Mouse (Mus musculus) kidney, postnatal 14 days (tissue): ENCODE results near the gene Exd2.
"Not testable (repeated sequence)": the region's sequence is repeated elsewhere in the genome, so short reads cannot be mapped to it uniquely, and the experiment has no call there.

ENCODE experiments used
- DNase-seq: peaks from one replicate; pipeline ENCODE4 v3.0.0; 2022; ENCODE audit warnings: mixed read lengths

The Exd2 gene

GRCm38 (mm10) chr12:80462942-80463651 lies at the start of gene Exd2:
TSS of gene Exd2 (plus strand) at chr12:80463095.
- DNase-seq, result peak; percentile 93

GRCm38 (mm10) chr12:80415100-80415499 lies 47.8 kb upstream of the Exd2 start:
- no peak for DNase-seq

DNA sequence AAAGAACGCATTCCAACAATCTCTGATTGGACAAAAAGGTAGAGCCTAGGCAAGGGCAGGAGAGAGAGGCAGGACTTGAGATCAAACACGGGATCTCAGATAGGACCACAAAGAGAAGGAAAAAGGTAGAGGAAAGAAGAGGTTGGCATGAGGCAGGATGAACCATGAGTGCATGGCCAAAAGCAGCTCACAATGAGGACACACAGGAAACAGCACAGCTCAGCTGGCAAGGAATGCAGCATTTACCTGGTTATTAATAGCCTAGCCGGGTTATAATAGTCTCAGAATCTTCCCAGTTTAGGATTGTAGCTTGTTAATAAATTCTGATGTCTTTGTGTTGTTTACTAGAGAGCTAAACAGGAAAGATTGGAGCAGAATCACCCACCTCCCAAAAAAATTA lies 35.2 kb upstream of the Exd2 start:
- DNase-seq, result no peak

DNA sequence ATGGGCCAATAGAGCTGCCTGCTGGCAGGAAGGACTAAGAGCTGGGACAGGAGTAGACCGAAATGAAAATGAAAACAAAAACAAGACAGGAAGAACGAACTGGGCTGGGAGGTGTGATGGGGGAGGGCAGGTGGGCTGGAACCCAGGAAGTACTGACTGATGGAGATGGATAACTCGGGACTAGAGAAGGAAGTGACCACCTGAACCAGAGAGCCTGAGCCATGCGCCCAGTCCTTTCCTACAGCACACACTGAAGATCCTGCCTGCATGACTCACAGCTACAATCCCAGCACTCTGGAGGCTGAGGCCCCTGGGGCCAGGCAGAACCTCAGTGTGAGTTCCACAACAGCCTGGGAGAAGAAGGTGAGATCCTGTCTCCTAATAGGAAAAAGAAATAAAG lies 29.6 kb upstream of the Exd2 start:
- peak; percentile 21 for DNase-seq

DNA sequence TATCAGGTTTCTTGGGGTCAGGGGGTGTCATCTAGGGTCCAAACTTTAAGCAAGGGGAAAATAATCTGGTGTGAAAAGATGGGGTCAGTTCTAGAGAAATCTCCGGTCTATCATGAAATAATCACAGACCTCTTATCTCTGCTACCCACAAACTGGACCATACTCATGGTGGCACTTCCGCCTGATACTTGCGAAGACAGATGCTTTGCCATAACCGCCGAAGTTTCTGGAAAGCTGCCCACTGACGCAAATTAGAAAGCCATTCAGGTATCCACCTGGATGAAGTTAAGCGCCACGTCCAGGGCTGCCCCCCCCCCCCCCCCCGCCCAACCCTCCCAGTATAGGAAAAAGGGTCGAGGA lies 28.3 kb upstream of the Exd2 start:
- no peak for DNase-seq

GRCm38 (mm10) chr12:80434961-80435691 lies 27.8 kb upstream of the Exd2 start:
- peak; percentile 79 for DNase-seq

DNA sequence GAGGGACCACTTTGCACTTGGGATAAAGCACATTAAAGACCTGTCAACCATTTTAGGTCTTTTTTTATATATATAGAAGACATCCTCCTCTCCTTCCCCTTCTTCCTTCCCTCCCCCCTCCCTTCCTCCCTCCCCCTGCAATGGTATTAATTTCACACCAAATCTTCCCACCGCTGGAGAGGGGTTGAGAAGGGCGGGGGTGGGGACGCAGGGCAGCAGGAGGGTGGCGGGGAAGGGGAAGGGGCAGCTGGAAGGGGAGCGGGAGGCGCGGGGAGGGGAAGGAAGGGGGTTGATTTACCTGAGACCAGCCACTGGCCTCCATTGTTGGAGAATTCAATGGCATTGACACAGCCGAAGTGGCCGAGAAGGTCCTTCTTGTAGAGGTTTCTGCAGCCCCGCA lies 27.0 kb upstream of the Exd2 start:
- DNase-seq, result no peak

GRCm38 (mm10) chr12:80436336-80436976 lies 26.4 kb upstream of the Exd2 start, which contains the start of gene Dcaf5:
TSS of gene Dcaf5 (minus strand) at chr12:80436601.
- DNase-seq, result peak; percentile 87

DNA sequence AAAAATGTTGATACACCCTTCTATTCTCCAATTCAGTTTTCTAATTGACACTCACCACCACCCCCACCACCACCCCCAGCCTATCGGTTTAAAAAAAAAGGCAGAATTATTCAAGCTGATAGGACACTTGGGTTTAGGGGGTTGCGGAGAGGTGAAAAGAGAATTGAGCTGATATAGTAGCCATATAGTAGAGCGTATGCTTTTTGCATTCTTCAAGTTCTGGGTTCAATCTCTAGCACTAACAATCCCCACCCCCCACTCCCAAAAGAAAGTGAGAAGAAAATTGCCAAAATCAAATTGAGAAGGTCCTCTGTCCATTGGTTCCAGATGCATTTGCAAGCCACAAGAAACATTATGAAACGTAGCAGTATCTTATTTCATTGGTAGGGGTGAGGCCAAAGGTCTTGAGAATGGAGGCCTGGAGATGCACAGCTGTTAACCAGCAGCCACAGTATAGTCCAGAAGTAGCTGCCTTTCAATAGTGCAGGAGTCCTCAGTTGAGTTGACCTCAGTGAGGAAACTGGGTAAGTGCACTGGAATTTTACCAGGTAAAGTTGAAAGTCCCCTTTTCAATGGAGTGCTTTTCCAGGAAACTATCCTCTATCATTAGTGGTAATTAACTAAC lies 25.7 kb upstream of the Exd2 start:
- peak; percentile 20 for DNase-seq

DNA sequence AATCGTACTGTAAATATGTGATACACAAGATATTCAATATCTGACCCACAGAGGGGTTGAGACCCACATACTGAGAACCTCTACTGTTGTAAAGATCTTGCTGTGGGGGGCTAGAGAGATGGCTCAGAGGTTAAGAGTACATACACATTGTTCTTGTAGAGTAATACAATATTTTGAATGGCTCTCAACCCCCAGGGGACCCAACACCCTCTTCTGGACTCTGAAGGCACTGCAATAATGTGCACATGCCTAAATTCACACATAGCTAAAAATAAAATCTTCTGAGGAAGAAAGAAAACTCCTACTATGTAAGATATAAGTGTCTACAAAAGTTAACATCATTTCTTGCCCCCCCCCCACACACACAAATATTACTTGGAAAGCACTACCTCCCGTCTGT lies 21.9 kb upstream of the Exd2 start:
- no peak for DNase-seq

- no peak for DNase-seq
These were observed 18.3 kb upstream of the Exd2 start for GRCm38 (mm10) chr12:80444525-80445109.

DNA sequence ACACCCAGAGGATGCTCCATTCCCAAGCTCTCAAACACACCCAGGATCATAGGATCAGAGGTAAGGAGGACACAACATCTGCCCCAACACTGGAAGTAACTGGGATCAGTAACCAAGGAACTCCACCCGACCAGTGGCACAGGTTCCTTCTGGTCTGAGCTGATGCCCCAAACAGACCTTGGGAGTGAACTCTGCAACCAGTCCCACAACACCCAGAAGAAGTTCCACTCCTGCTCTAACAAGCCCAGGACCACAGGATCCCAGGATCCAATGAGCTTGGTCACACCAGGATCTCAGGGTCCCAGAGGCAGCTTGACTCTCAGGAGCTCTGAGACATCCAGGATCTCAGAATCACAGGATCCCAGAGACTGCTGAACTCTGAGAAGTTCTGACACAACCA lies 9.4 kb upstream of the Exd2 start:
- no peak for DNase-seq

DNA sequence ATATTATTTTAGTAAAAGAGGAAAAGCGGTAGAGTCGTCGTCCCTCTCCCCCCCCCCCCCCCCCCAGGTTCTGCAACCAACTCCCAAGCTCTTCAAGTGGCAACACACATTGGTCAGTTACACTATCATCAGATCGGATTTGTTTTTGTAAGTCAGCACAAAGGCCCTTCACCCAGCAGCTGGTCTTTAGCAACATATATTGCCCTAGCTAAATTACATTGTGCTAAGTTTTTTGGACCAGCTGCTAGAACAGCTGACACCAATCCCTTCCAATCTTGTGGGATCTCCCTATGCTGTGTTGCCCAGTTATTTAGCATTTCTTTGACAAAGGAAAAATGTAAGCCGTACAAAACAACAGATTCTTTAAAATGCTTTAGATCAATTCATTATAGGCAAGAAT lies 4.9 kb upstream of the Exd2 start:
- no peak for DNase-seq

- not testable (repeated sequence) for DNase-seq
These were observed 501 bp upstream of the Exd2 start for GRCm38 (mm10) chr12:80462292-80462896.

GRCm38 (mm10) chr12:80463666-80464269 lies 873 bp downstream of the Exd2 start:
- peak; percentile 12 for DNase-seq

DNA sequence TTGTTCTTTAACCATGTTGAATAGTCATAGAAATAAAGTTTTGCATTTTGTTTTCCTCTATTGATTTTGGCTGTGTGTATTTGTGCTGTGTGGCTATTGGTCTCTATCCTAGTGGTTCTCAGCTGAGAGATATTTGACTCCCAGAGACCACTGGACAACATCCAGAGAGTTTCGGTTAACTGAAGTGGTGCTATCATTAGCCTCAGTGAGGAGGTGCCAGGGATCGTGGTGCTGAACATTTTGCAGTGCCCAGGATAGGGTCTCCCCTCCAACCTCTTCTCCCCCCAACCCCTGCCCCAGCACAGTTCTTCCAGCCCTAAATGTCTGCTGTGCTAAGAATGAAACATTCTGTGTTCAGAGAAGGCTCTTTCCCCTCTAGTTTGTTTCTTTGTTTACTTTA lies 7.3 kb downstream of the Exd2 start:
- DNase-seq, result no peak

- no peak for DNase-seq
These were observed 9.0 kb downstream of the Exd2 start for GRCm38 (mm10) chr12:80471926-80472325.

DNA sequence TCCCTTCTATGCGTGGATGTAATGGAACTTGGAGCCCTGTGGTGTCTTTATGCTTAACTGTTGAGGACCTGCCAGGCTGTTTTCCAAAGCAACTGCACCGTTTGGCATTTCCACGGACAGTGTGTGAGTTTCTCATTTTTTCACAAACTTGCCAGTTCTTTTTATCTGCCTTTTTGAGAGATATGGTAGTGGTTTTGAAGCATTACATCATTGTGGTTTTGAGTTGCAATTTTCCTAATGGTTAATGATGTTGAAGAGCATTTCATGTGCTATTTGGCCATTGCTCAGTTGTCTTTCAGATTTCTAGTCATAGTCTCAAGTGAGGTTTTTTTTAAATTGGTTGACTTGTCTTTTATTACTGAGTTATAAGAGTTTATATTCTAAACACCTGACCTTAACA lies 10.8 kb downstream of the Exd2 start:
- no peak for DNase-seq

DNA sequence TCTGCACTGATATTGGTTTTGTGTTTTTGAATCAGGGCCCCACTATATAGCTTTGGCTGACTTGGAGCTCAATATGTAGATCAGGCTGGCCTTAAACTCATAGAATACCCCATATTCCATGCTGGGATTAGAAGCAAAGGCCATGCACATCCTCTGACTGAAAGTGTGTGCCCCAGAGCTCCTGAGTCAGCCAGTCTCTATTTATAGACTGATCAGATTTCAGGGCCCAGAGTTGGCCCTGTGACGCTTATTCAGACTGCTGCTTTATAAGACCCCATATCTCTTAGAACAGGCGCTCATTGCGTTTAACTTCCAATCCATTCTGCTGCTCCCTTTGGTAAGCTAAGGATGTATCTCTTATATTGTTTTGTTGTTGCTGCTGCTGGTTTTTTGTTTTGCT lies 17.1 kb downstream of the Exd2 start:
- DNase-seq, result no peak

DNA sequence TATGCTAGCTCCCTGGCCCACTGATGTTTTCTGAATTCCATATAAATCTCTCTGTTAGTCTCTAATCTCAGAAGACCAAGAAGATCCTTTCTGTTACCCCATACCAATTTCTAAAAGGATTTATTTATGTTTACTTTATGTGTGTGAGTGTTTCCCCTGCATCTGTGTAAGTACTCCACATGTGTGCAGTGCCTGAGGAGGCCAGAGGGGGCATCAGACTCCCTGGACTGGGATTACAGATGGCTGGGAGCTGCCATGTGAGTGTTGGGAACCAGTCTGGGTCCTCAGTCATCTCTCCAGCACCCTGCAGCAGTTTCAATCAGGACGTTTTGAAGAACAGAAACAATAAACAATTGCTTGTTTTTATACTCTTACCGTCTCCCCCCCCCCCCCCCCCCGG lies 20.5 kb downstream of the Exd2 start:
- no peak for DNase-seq

- DNase-seq, result no peak
These were observed 30.4 kb downstream of the Exd2 start for GRCm38 (mm10) chr12:80493311-80493710.

DNA sequence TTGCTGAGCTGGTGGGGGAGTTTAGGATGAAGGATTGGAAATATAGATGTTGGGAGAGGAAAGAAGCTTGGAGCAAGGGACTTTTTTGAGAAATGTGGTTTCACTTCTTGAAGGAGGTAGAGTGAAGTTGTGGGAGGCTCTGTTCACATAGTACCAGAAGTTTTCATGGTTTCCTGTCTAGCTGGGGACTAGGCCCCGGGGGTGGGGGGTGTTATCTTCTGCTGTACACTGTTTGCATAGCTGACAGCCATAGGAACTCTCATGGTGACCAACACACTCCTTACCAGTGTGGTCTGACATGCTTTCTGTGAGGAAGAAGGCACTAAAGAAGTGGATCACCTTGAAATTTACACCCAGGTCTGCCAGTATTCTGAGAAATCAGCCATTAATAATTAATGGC lies 32.8 kb downstream of the Exd2 start:
- no peak for DNase-seq
